Mouse (Mus musculus) kidney, postnatal 0 days (tissue): Measurements from ENCODE around the gene Ank2. TPM values are rescaled to one million over a fixed set of nuclear protein-coding genes. Genes with fewer than 3 reads are reported as not detected.

Experiments
- ATAC-seq: fragments of 200-750 bp; cut with Nextera tagmentation; replicated peaks from 2 replicates; pipeline ENCODE4 v1.8.0; 2017; ENCODE audit warnings: low read depth, moderate number of reproducible peaks, moderate TSS enrichment, moderate library complexity; ENCODE audit not compliant: low FRiP score
- DNase-seq: peaks from one replicate; pipeline ENCODE4 v3.0.0-alpha.2; 2016; ENCODE audit warnings: low spot score
- H3K27ac ChIP-seq: fragments of 300-500 bp; sonication (generic); 2 replicates; pipeline ENCODE4 v1.5.1; 2014; ENCODE audit warnings: mild to moderate bottlenecking
- H3K27me3 ChIP-seq: fragments of 300-500 bp; sonication (generic); 2 replicates; pipeline ENCODE4 v1.6.1; 2014; ENCODE audit warnings: low read length, mixed read lengths; ENCODE audit not compliant: insufficient read depth
- H3K36me3 ChIP-seq: fragments of 300-500 bp; sonication (generic); 2 replicates; pipeline ENCODE4 v1.6.1; 2014; ENCODE audit warnings: low read length, mixed read lengths; ENCODE audit not compliant: insufficient read depth
- H3K4me1 ChIP-seq: fragments of 300-500 bp; sonication (generic); replicated peaks from 2 replicates; pipeline ENCODE4 v1.6.1; 2014; ENCODE audit warnings: antibody characterized with exemption, low read length, mixed read lengths; ENCODE audit not compliant: insufficient read depth
- H3K4me2 ChIP-seq: fragments of 300-500 bp; sonication (generic); 2 replicates; pipeline ENCODE4 v1.6.1; 2014; ENCODE audit warnings: mild to moderate bottlenecking, low read length, moderate library complexity, mixed read lengths
- H3K4me3 ChIP-seq: fragments of 300-500 bp; sonication (generic); replicated peaks from 2 replicates; pipeline ENCODE4 v1.5.1; 2014; ENCODE audit warnings: low read depth, low read length
- H3K9ac ChIP-seq: fragments of 300-500 bp; sonication (generic); 2 replicates; pipeline ENCODE4 v1.6.1; 2014; ENCODE audit warnings: low read depth, low read length
- H3K9me3 ChIP-seq: fragments of 300-500 bp; sonication (generic); replicated peaks from 2 replicates; pipeline ENCODE4 v1.6.1; 2016; ENCODE audit warnings: low read length, inconsistent platforms, mixed read lengths
- CTCF ChIP-seq: IDR thresholded peaks from 2 replicates; pipeline ENCODE4 v1.5.1; 2016; ENCODE audit warnings: antibody characterized with exemption, low read depth, mild to moderate bottlenecking, moderate library complexity
- WGBS: fragments of 180-500 bp; shearing (Covaris S2); extraction: QIAGEN DNeasy Blood & Tissue Kit; methylation state at CpG from one replicate; pipeline ENCODE4 v1.1.7; 2014; 5-methylcytosine and 5-hydroxymethylcytosine counted together
- polyA plus RNA-seq: library from polyadenylated mRNA; unstranded; fragments of >200 nt; fragmentation: Nextera tagmentation; extraction: Ambion mirVana; gene quantifications from 2 replicates; pipeline ENCODE4 v1.2.1, GENCODE M21; 2015

Ank2 gene
- polyA plus RNA-seq, 1 experiment from 2014 or later: 4.1 TPM

DNA sequence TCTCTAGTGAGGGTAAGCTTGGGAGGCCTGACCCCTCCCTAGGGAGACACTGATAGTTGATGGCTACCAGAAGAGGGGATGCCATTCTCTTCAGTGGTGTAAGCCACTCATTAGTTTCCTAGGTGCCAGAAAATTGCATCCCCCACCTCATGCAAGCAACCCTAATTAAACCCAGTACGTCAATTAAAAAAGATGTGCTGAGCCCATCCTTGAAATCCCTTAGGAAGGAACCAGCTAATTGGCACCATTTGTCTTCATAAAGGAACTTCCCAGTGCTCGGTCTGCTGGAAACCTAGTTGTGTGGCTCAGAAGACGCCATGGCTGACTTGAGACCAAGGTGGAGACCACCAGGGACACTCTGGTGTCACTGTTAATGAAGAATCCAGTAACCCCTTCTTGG is 65.9 kb downstream of the Ank2 start:
- Histone ChIP-seq H3K4me1 (no peaks in the 10 kb centered on the region), H3K9me3 (no peaks in the 10 kb centered on the region), H3K4me3 (no peak overlapping the region), H3K9ac (no peak overlapping the region), H3K27me3 (no peaks in the 10 kb centered on the region), H3K27ac (no peak overlapping the region), H3K36me3 (no peaks in the 10 kb centered on the region), H3K4me2 (no peak overlapping the region)
- 38% methylated on average over 3 of the region's 3 CpGs for WGBS
- ATAC-seq (no peak), DNase-seq (no peak)
- TF ChIP-seq CTCF: no peak

DNA sequence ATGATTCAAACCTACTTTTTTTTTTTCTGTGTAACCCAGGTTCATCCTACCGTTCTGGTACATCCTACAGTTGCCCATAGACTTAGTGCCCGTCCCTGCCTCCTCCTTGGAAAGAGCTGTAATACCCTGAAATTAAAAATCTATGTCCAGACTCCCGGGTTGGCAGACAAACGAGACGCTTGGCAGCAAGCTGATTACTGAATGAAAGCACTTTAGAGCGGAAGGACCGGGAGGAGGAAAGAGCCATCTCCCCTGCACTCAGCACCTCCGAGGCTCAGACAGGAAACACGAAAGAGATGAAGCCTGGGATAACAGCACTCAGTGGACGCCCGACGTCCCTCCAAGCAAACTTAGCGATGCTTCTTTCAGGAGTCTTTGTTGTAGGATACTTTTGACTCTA is 69.3 kb downstream of the Ank2 start:
- no peak for DNase-seq
- 67% methylated on average over 13 of the region's 13 CpGs for WGBS
- no peak overlapping the region for H3K4me2 ChIP-seq
- H3K9ac ChIP-seq: no peak overlapping the region
- H3K9me3 ChIP-seq: no peaks in the 10 kb centered on the region
- no peaks in the 10 kb centered on the region for H3K4me1 ChIP-seq
- no peak for TF ChIP-seq CTCF
- H3K36me3 ChIP-seq: no peaks in the 10 kb centered on the region
- ATAC-seq: no peak
- H3K4me3 ChIP-seq: no peak overlapping the region
- H3K27ac ChIP-seq: no peak overlapping the region
- no peaks in the 10 kb centered on the region for H3K27me3 ChIP-seq

DNA sequence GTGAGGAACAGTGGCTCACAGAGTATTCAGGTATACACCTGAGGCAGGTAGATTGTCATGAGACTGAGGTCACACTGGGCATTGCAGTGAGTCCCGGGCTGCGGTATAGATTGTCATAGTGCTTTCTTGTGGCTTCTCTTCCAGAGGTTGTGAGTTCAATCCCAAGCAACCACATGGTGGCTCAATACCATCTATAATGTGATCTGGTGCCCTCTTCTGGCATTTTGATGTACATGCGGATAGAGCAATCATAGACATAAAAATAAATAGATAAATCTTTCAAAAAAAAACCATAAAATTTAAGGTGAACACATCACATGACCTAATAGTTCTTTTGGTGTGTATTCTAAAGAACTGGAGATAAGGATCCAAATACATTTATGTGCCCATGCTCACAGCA is 70.6 kb downstream of the Ank2 start:
- peak; percentile 57 for TF ChIP-seq CTCF
- no peak overlapping the region for H3K4me2 ChIP-seq
- H3K9me3 ChIP-seq: no peaks in the 10 kb centered on the region
- no peaks in the 10 kb centered on the region for H3K36me3 ChIP-seq
- DNase-seq: no peak
- no peaks in the 10 kb centered on the region for H3K4me1 ChIP-seq
- no peak overlapping the region for H3K4me3 ChIP-seq
- WGBS: 89% methylated on average over 3 of the region's 3 CpGs
- no peaks in the 10 kb centered on the region for H3K27me3 ChIP-seq
- ATAC-seq: no peak
- no peak overlapping the region for H3K9ac ChIP-seq
- no peak overlapping the region for H3K27ac ChIP-seq

DNA sequence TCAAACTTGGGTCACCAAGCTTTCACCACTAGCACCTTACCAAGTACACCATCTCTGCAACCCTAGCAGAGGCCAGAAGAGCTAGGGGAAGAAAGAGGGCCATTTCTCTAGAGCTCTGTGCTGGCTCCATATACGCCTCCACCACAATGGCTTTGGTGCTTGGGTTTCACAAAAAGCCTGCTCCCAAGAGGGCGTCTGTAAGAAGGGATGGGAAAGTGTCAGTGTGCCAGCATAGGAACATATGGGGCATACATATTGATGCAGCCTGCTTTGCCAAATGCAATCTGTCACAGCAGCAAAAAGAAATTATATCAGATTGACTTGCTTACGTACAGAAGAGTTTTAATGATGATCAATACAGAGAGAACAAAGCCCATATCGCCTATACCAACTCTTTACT is 82.2 kb downstream of the Ank2 start:
- H3K36me3 ChIP-seq: no peaks in the 10 kb centered on the region
- H3K27ac ChIP-seq: no peak overlapping the region
- DNase-seq: no peak
- no peak overlapping the region for H3K4me3 ChIP-seq
- ATAC-seq: no peak
- H3K4me1 ChIP-seq: no peaks in the 10 kb centered on the region
- H3K9me3 ChIP-seq: no peaks in the 10 kb centered on the region
- no peaks in the 10 kb centered on the region for H3K27me3 ChIP-seq
- no peak for TF ChIP-seq CTCF
- 84% methylated on average over 4 of the region's 4 CpGs for WGBS
- H3K9ac ChIP-seq: no peak overlapping the region
- no peak overlapping the region for H3K4me2 ChIP-seq

DNA sequence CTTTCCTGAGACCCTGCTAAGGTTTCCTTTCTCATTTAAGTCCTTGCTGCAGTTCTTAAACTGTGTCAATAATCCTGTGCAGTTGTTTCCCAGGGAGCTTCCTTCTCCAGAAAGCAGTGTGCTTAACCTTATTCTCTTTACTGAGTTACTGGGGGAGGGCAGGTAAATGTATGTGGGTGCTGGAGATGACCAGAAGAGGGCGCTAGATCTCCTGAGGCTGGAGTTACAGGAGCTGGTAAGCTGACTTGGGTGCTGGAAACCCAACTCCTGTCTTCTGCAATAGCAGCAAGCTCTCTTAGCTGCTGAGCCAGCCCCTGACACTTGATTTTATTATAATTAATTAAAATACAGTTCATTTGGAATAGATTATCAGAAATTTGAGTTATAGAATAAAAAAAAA is 84.7 kb downstream of the Ank2 start:
- Histone ChIP-seq H3K9ac (no peak overlapping the region), H3K4me2 (no peak overlapping the region), H3K4me3 (no peak overlapping the region), H3K27me3 (no peaks in the 10 kb centered on the region), H3K4me1 (no peaks in the 10 kb centered on the region), H3K9me3 (no peaks in the 10 kb centered on the region), H3K36me3 (no peaks in the 10 kb centered on the region), H3K27ac (no peak overlapping the region)
- 46% methylated on average over 1 of the region's 1 CpGs for WGBS
- no peak for DNase-seq
- no peak for ATAC-seq
- TF ChIP-seq CTCF: peak; percentile 5; the same call in 1 of the 2 replicates

DNA sequence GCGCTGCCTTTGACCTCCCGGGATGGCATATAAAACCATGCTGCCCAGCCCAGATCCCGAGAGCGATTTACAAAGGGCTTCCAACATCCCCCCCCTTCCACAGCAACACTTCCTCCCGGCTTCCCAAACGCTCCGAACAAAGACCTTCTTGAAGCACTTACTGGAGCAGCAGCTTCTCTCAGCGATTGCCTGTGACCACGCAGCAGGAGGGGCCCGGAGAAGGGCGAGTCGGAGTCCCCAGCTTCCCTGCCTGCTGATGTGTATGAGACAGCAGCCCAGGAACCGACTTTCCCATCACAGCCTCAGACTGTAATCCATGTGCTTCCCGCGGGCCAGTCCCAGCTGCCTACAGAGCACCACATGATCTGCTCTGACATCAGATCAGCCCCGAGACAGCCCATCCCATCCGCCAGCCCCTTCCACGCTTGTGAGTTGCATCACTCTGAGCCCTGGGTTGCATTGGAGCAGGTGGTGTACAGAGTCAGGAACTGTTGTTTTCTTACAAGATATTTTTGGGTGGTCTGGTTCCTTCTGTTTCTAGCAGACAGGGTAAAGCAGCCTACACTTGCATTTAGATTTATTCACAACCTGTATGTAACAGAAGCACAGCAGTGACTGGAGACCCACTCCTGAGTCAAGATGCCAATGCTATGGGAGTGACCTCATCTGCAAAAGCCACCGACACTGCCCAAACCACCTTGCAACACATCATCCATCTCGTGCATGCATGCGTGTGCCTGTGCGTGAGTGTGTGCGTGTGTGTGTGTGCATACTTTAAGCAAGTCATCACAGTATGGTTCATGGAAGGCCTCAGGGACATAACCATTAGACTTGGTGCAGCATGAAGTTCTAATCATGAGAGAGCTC is 90.2 kb downstream of the Ank2 start:
- Histone ChIP-seq H3K27ac (no peak overlapping the region), H3K4me3 (peak overlapping the region; percentile 41), H3K9ac (peak overlapping the region; percentile 59; the same call in 1 of the 2 replicates), H3K27me3 (no peaks in the 10 kb centered on the region), H3K9me3 (no peaks in the 10 kb centered on the region), H3K4me2 (peak overlapping the region; percentile 82), H3K4me1 (peaks cover 7% of the 10 kb centered on the region; the same call in 1 of the 2 replicates), H3K36me3 (no peaks in the 10 kb centered on the region)
- WGBS: 16% methylated on average over 23 of the region's 23 CpGs
- DNase-seq: peak; percentile 76
- TF ChIP-seq CTCF: no peak
- ATAC-seq: peak; percentile 97
